Mouse (Mus musculus) megakaryocyte, adult 5-6 weeks (primary cell): ENCODE measurements around the gene Olfr653. TPM values are rescaled to one million over a fixed set of nuclear protein-coding genes. Genes with fewer than 3 reads are reported as not detected.

ENCODE experiments used
- ATAC-seq: 2 replicates; pipeline ENCODE4 v1.8.0; 2016; ENCODE audit warnings: mild to moderate bottlenecking, inconsistent platforms; ENCODE audit not compliant: poor library complexity, severe bottlenecking
- total RNA-seq, 2 experiments: library from RNA; stranded (forward) in 1 of 2; stranded (reverse) in 1 of 2; fragments of 153-499, 151-499 nt in 1 of 2; fragments of 221-1000, 200-1000 nt in 1 of 2; gene quantifications; 2 replicates each; pipeline versions ENCODE4 v1.2.3 to v1.2.4; 2015 to 2017

Olfr653 gene
- total RNA-seq (2015) (not detected in 2 replicates), total RNA-seq (2017) (not detected in 2 replicates)

- ATAC-seq, result no peak
Measured at GRCm38 (mm10) chr7:104577014-104577413, at the start of gene Olfr653. Olfr653 (plus strand) TSS chr7:104577314.

- ATAC-seq, result no peak
Measured at GRCm38 (mm10) chr7:104549833-104550232, 27.3 kb upstream of the Olfr653 start, which contains the start of gene Olfr651. Olfr651 (plus strand) TSS chr7:104550133.

DNA sequence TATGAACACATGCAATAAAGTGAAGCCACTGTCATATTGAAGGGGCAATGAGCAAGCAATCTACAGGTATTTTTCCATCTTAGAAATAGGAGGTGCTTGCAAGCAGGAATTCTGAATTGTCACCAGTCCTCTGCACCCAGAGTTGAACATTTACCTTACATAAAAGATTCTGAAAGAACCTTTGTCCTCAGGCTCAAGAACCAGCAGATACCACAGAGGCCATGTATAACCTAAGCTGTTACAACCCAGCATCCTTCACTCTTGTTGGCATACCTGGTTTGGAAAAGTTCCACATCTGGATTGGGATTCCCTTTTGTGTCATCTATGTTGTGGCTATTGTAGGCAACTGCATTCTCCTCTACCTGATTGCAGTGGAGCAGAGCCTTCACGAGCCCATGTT is 24.4 kb upstream of the Olfr653 start:
- ATAC-seq, result no peak

GRCm38 (mm10) chr7:104560601-104561000 is 16.5 kb upstream of the Olfr653 start, which contains the start of gene Olfr652:
Olfr652 (plus strand) TSS chr7:104560901.
- no peak for ATAC-seq

- ATAC-seq, result no peak
Measured at GRCm38 (mm10) chr7:104580846-104581245, 3.7 kb downstream of the Olfr653 start.

DNA sequence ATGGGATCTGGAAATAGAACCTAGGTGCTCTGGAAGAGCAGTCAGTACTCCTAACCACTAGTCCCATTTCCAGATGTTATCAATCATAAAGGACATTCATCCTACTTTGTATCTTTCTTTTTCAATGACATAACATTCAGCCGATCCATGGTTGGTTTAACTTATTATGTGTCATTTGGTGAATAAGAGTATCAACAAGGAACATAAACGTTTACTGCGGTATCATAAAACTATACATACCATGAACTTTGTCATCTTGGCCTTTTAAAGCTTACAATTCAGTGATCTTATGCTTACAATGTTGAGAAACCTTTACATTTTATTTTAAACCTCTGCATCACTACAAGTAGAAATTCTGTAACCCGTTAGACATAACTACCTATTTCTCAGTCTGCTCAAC is 4.3 kb downstream of the Olfr653 start:
- no peak for ATAC-seq

GRCm38 (mm10) chr7:104586725-104587124 is 9.6 kb downstream of the Olfr653 start, which contains the start of gene Olfr654:
Olfr654 (plus strand) TSS chr7:104587025.
- no peak for ATAC-seq

- no peak for ATAC-seq
Measured at GRCm38 (mm10) chr7:104588274-104588673, 11.2 kb downstream of the Olfr653 start.

- ATAC-seq, result no peak
Measured at GRCm38 (mm10) chr7:104601679-104602078, 24.6 kb downstream of the Olfr653 start, which contains the start of gene Olfr655. Olfr655 (minus strand) TSS chr7:104601779.

DNA sequence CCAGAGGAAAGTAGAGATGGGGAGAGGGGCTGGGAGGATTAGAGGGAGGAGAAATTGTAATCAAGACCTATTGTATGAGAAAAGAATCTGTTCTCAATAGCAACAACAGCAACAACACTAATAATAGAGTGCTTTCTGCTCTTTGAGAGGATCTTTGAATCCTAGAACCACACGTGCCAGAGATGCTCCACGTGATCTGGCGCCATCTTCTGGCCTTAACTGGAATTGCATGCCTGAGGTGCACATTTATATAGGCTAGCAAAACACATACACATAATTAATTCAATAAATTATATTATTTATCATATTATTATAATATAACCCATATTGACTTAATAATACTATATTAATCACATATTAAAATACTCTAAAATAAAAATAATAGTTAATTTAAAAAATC is 26.1 kb downstream of the Olfr653 start:
- peak; percentile 93 for ATAC-seq

DNA sequence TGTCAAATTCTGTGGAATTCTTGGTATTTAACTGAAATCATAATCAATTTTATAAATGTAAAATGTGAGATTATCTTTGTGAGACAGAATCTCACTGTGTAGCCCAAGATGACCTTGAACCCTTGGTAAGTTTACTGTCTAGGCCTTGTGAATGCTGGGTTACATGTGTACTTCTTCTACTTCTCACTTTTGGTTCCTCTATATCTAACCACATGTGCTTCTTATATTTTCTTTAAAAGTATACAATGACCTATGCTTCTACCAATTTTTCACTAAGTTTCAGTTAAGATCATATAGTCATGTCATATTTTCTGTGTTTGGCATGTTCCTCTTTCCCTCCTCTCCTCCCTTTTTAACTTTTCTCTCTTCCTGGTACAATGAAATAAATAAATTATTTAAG is 27.6 kb downstream of the Olfr653 start:
- peak; percentile 72 for ATAC-seq

DNA sequence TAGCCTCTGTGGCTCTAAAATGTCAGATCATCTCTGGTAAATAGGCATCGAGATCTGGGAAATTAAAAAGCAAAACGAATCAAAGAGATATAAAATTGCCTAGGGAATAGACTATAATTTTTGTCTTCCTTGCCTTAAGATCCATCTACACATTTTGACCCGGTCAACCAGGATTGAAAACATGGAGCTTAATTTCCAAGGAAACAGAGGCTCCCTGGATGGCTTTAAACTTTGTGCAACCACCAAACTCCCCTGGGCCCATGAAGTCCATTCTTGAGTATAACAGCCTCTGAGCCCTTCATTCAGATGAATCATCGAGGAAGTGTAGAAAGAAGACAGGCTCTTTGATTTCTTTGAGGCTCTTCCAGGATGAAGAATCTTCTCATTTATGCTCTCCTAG is 36.5 kb downstream of the Olfr653 start, which contains the start of gene Olfr656:
TSS of gene Olfr656 (plus strand) at position 301 of the 400 bp plus-strand sequence.
- ATAC-seq, result no peak

DNA sequence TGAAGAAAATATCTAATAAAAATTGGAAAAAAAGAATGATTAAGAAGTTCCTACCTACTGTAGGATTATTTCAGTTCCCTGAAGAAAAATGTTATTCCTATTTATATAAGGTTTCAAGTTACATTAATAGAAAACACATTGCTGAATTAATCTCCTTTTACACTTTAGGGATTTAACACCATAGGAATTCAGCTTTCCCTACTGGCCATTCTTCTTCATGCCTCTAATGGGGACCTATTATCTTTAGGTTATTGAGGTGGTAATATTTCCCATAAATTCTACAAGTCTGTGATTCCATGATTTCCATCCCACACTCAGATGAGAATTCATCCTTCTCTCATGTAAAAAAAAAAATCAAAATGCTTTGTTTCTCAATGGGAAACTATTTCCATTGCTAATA is 47.4 kb downstream of the Olfr653 start, which contains the start of gene Olfr657:
TSS of gene Olfr657 (plus strand) at position 301 of the 400 bp plus-strand sequence.
- ATAC-seq, result no peak

Other genes with a start within 250 kb of the Olfr653 start
- not detected in 2 replicates for gene Trim34b, start 247.8 kb upstream of the Olfr653 start, total RNA-seq (2015)
- gene Trim34b, start 247.8 kb upstream of the Olfr653 start, total RNA-seq (2017), result 0.98 TPM in 1 of 2 replicates, not detected in the other
- 32.5 and 36.4 TPM in 2 replicates for gene Trim12c, start 224.0 kb upstream of the Olfr653 start, total RNA-seq (2015)
- gene Trim12c, start 224.0 kb upstream of the Olfr653 start, total RNA-seq (2017), result 51.5 and 51.8 TPM in 2 replicates
- 20.5 and 28.5 TPM in 2 replicates for gene Trim30b, start 207.4 kb upstream of the Olfr653 start, total RNA-seq (2015)
- gene Trim30b, start 207.4 kb upstream of the Olfr653 start, total RNA-seq (2017), result 18.2 and 23.0 TPM in 2 replicates
- 2.0 and 2.8 TPM in 2 replicates for gene Trim30c, start 176.5 kb upstream of the Olfr653 start, total RNA-seq (2015)
- 3.9 and 5.7 TPM in 2 replicates for gene Trim30c, start 176.5 kb upstream of the Olfr653 start, total RNA-seq (2017)
- 113 and 121 TPM in 2 replicates for gene Trim30a, start 112.1 kb upstream of the Olfr653 start, total RNA-seq (2015)
- 82.3 and 86.1 TPM in 2 replicates for gene Trim30a, start 112.1 kb upstream of the Olfr653 start, total RNA-seq (2017)
- gene Trim30d, start 69.5 kb upstream of the Olfr653 start, total RNA-seq (2015), result 43.3 and 43.8 TPM in 2 replicates
- 39.9 and 41.0 TPM in 2 replicates for gene Trim30d, start 69.5 kb upstream of the Olfr653 start, total RNA-seq (2017)
- gene Olfr651, start 27.2 kb upstream of the Olfr653 start, total RNA-seq (2015), result not detected in 2 replicates
- not detected in 2 replicates for gene Olfr651, start 27.2 kb upstream of the Olfr653 start, total RNA-seq (2017)
- gene Olfr652, start 16.4 kb upstream of the Olfr653 start, total RNA-seq (2015), result not detected in 2 replicates
- gene Olfr652, start 16.4 kb upstream of the Olfr653 start, total RNA-seq (2017), result not detected in 2 replicates
- gene Olfr654, start 9.7 kb downstream of the Olfr653 start, total RNA-seq (2015), result not detected in 2 replicates
- not detected in 2 replicates for gene Olfr654, start 9.7 kb downstream of the Olfr653 start, total RNA-seq (2017)
- not detected in 2 replicates for gene Olfr655, start 24.5 kb downstream of the Olfr653 start, total RNA-seq (2015)
- gene Olfr655, start 24.5 kb downstream of the Olfr653 start, total RNA-seq (2017), result not detected in 2 replicates
- gene Olfr656, start 36.6 kb downstream of the Olfr653 start, total RNA-seq (2015), result not detected in 2 replicates
- gene Olfr656, start 36.6 kb downstream of the Olfr653 start, total RNA-seq (2017), result not detected in 2 replicates
- not detected in 2 replicates for gene Olfr657, start 47.5 kb downstream of the Olfr653 start, total RNA-seq (2015)
- gene Olfr657, start 47.5 kb downstream of the Olfr653 start, total RNA-seq (2017), result not detected in 2 replicates
- not detected in 2 replicates for gene Olfr658, start 70.0 kb downstream of the Olfr653 start, total RNA-seq (2015)
- gene Olfr658, start 70.0 kb downstream of the Olfr653 start, total RNA-seq (2017), result not detected in 2 replicates
- not detected in 2 replicates for gene Olfr659, start 89.4 kb downstream of the Olfr653 start, total RNA-seq (2015)
- not detected in 2 replicates for gene Olfr659, start 89.4 kb downstream of the Olfr653 start, total RNA-seq (2017)
- not detected in 2 replicates for gene Olfr661, start 109.2 kb downstream of the Olfr653 start, total RNA-seq (2015)
- not detected in 2 replicates for gene Olfr661, start 109.2 kb downstream of the Olfr653 start, total RNA-seq (2017)
- not detected in 2 replicates for gene Usp17le, start 200.2 kb downstream of the Olfr653 start, total RNA-seq (2015)
- gene Usp17le, start 200.2 kb downstream of the Olfr653 start, total RNA-seq (2017), result not detected in 2 replicates